Mouse (Mus musculus): ENCODE measurements around the gene Bcl3.

GRCm38 (mm10) chr7:19821633-19822032 is 937 bp downstream of the Bcl3 start:
- TF ChIP-seq CTCF (IDR thresholded peaks at IDR 0.05; ENCODE audit: borderline replicate concordance, insufficient read depth, low read depth, low read length) (no peak), POLR2A (IDR thresholded peaks at IDR 0.05; ENCODE audit: borderline replicate concordance, insufficient read depth, low read length) (no peak)

All from cerebellum, adult 2 months (tissue).